Mouse (Mus musculus) forebrain, embryonic 10.5 days (tissue): Measurements from ENCODE around the gene Tssc4. TPM values are rescaled to one million over a fixed set of nuclear protein-coding genes. Genes with fewer than 3 reads are reported as not detected.

Source experiments
- DNase-seq: peaks from one replicate; pipeline ENCODE4 v3.0.0-alpha.2; 2017; ENCODE audit warnings: low spot score; ENCODE audit errors: extremely low spot score
- H3K27ac ChIP-seq: fragments of 300-500 bp; sonication (generic); 2 replicates; pipeline ENCODE4 v1.5.1; 2016; ENCODE audit warnings: mild to moderate bottlenecking
- H3K27me3 ChIP-seq: fragments of 300-500 bp; sonication (generic); 2 replicates; pipeline ENCODE4 v1.6.1; 2016; ENCODE audit warnings: mild to moderate bottlenecking; ENCODE audit not compliant: poor library complexity, severe bottlenecking
- H3K36me3 ChIP-seq: fragments of 300-500 bp; sonication (generic); replicated peaks from 2 replicates; pipeline ENCODE4 v1.6.1; 2016; ENCODE audit warnings: mild to moderate bottlenecking, moderate library complexity
- H3K4me1 ChIP-seq: fragments of 300-500 bp; sonication (generic); 2 replicates; pipeline ENCODE4 v1.6.1; 2016
- H3K4me3 ChIP-seq: fragments of 300-500 bp; sonication (generic); 2 replicates; pipeline ENCODE4 v1.5.1; 2016; ENCODE audit warnings: mild to moderate bottlenecking, moderate library complexity
- H3K9me3 ChIP-seq: fragments of 300-500 bp; sonication (generic); 2 replicates; pipeline ENCODE4 v1.6.1; 2016; ENCODE audit warnings: mild to moderate bottlenecking, moderate library complexity
- WGBS: fragments of 180-500 bp; shearing (Covaris S2); methylation state at CpG from one replicate; pipeline ENCODE4 v1.1.7; 2016; 5-methylcytosine and 5-hydroxymethylcytosine counted together
- polyA plus RNA-seq: library from polyadenylated mRNA; unstranded; fragments of >200 nt; fragmentation: Nextera tagmentation; extraction: Ambion mirVana; gene quantifications from 2 replicates; pipeline ENCODE4 v1.2.1, GENCODE M21; 2016

Tssc4 gene
- polyA plus RNA-seq, 1 experiment from 2014 or later: 132 TPM

- DNase-seq: no peak
- no peaks in the 10 kb centered on the region for H3K27me3 ChIP-seq
- H3K4me1 ChIP-seq: peaks cover 3% of the 10 kb centered on the region; the same call in 1 of the 2 replicates
- no peak overlapping the region for H3K4me3 ChIP-seq
- H3K27ac ChIP-seq: no peak overlapping the region
- H3K36me3 ChIP-seq: no peaks in the 10 kb centered on the region
- WGBS: 90% methylated on average over 3 of the region's 3 CpGs
- no peaks in the 10 kb centered on the region for H3K9me3 ChIP-seq
Measured at GRCm38 (mm10) chr7:143036787-143037186, 32.3 kb upstream of the Tssc4 start.

GRCm38 (mm10) chr7:143037306-143037705, 31.7 kb upstream of the Tssc4 start:
- Histone ChIP-seq H3K27ac (no peak overlapping the region), H3K36me3 (no peaks in the 10 kb centered on the region), H3K4me1 (peaks cover 8% of the 10 kb centered on the region; the same call in 1 of the 2 replicates), H3K9me3 (no peaks in the 10 kb centered on the region), H3K27me3 (no peaks in the 10 kb centered on the region), H3K4me3 (no peak overlapping the region)
- DNase-seq: no peak
- 90% methylated on average over 4 of the region's 4 CpGs for WGBS

- peaks cover 11% of the 10 kb centered on the region; the same call in 1 of the 2 replicates for H3K4me1 ChIP-seq
- WGBS: 94% methylated on average over 3 of the region's 3 CpGs
- no peaks in the 10 kb centered on the region for H3K27me3 ChIP-seq
- DNase-seq: no peak
- H3K36me3 ChIP-seq: no peaks in the 10 kb centered on the region
- H3K27ac ChIP-seq: no peak overlapping the region
- H3K9me3 ChIP-seq: no peaks in the 10 kb centered on the region
- no peak overlapping the region for H3K4me3 ChIP-seq
Measured at GRCm38 (mm10) chr7:143038174-143038931, 30.7 kb upstream of the Tssc4 start.

GRCm38 (mm10) chr7:143040561-143040960, 28.5 kb upstream of the Tssc4 start:
- Histone ChIP-seq H3K27ac (no peak overlapping the region), H3K36me3 (no peaks in the 10 kb centered on the region), H3K4me1 (peaks cover 11% of the 10 kb centered on the region; the same call in 1 of the 2 replicates), H3K27me3 (no peaks in the 10 kb centered on the region), H3K9me3 (no peaks in the 10 kb centered on the region), H3K4me3 (no peak overlapping the region)
- 91% methylated on average over 3 of the region's 3 CpGs for WGBS
- DNase-seq: no peak

GRCm38 (mm10) chr7:143041138-143041822, 27.8 kb upstream of the Tssc4 start:
- Histone ChIP-seq H3K36me3 (no peaks in the 10 kb centered on the region), H3K27me3 (no peaks in the 10 kb centered on the region), H3K27ac (peak overlapping the region; percentile 48; the same call in 1 of the 2 replicates), H3K4me1 (peaks cover 11% of the 10 kb centered on the region; the same call in 1 of the 2 replicates), H3K9me3 (no peaks in the 10 kb centered on the region), H3K4me3 (no peak overlapping the region)
- WGBS: 81% methylated on average over 3 of the region's 3 CpGs
- no peak for DNase-seq

GRCm38 (mm10) chr7:143042089-143042488, 27.0 kb upstream of the Tssc4 start:
- Histone ChIP-seq H3K4me1 (peaks cover 11% of the 10 kb centered on the region; the same call in 1 of the 2 replicates), H3K27ac (peak overlapping the region; percentile 48; the same call in 1 of the 2 replicates), H3K36me3 (no peaks in the 10 kb centered on the region), H3K9me3 (no peaks in the 10 kb centered on the region), H3K27me3 (no peaks in the 10 kb centered on the region), H3K4me3 (no peak overlapping the region)
- DNase-seq: no peak
- WGBS: 86% methylated on average over 3 of the region's 3 CpGs

- Histone ChIP-seq H3K4me3 (no peak overlapping the region), H3K27ac (0 out of 2 replicates have a peak overlapping the region, but pooled peaks have one; percentile 30), H3K27me3 (no peaks in the 10 kb centered on the region), H3K36me3 (no peaks in the 10 kb centered on the region), H3K9me3 (no peaks in the 10 kb centered on the region), H3K4me1 (peaks cover 11% of the 10 kb centered on the region; the same call in 1 of the 2 replicates)
- 87% methylated on average over 3 of the region's 3 CpGs for WGBS
- DNase-seq: no peak
Measured at GRCm38 (mm10) chr7:143042897-143043300, 26.1 kb upstream of the Tssc4 start.

GRCm38 (mm10) chr7:143044049-143044825, 24.8 kb upstream of the Tssc4 start:
- Histone ChIP-seq H3K36me3 (no peaks in the 10 kb centered on the region), H3K27ac (no peak overlapping the region), H3K4me1 (peaks cover 11% of the 10 kb centered on the region; the same call in 1 of the 2 replicates), H3K27me3 (no peaks in the 10 kb centered on the region), H3K4me3 (no peak overlapping the region), H3K9me3 (no peaks in the 10 kb centered on the region)
- no peak for DNase-seq
- 93% methylated on average over 2 of the region's 2 CpGs for WGBS

- Histone ChIP-seq H3K4me1 (peaks cover 11% of the 10 kb centered on the region; the same call in 1 of the 2 replicates), H3K4me3 (no peak overlapping the region), H3K27me3 (no peaks in the 10 kb centered on the region), H3K36me3 (no peaks in the 10 kb centered on the region), H3K9me3 (no peaks in the 10 kb centered on the region), H3K27ac (no peak overlapping the region)
- DNase-seq: no peak
Measured at GRCm38 (mm10) chr7:143044826-143045206, 24.2 kb upstream of the Tssc4 start.

- Histone ChIP-seq H3K27ac (no peak overlapping the region), H3K4me1 (peaks cover 11% of the 10 kb centered on the region; the same call in 1 of the 2 replicates), H3K4me3 (no peak overlapping the region), H3K36me3 (no peaks in the 10 kb centered on the region), H3K27me3 (no peaks in the 10 kb centered on the region), H3K9me3 (no peaks in the 10 kb centered on the region)
- WGBS: 84% methylated on average over 7 of the region's 7 CpGs
- no peak for DNase-seq
Measured at GRCm38 (mm10) chr7:143046358-143046757, 22.7 kb upstream of the Tssc4 start.

GRCm38 (mm10) chr7:143049331-143049730, 19.7 kb upstream of the Tssc4 start:
- WGBS: 74% methylated on average over 3 of the region's 3 CpGs
- DNase-seq: no peak

More at GRCm38 (mm10) chr7:143049331-143049730, 19.7 kb upstream of the Tssc4 start:
- Histone ChIP-seq H3K9me3 (no peaks in the 10 kb centered on the region), H3K4me1 (peaks cover 20% of the 10 kb centered on the region), H3K4me3 (no peak overlapping the region), H3K27me3 (no peaks in the 10 kb centered on the region), H3K36me3 (no peaks in the 10 kb centered on the region), H3K27ac (no peak overlapping the region)
